Mouse (Mus musculus) cerebellum, adult 8-10 months (tissue): ENCODE measurements at regions not wholly inside any gene's neighbourhood (a gene's known extent, or its start where the extent isn't known, plus 50 kb on each side); places are given as distances from the start of the nearest gene placed in this dataset.

Source experiments
- DNase-seq: peaks from one replicate; pipeline ENCODE4 v3.0.0; 2022

DNA sequence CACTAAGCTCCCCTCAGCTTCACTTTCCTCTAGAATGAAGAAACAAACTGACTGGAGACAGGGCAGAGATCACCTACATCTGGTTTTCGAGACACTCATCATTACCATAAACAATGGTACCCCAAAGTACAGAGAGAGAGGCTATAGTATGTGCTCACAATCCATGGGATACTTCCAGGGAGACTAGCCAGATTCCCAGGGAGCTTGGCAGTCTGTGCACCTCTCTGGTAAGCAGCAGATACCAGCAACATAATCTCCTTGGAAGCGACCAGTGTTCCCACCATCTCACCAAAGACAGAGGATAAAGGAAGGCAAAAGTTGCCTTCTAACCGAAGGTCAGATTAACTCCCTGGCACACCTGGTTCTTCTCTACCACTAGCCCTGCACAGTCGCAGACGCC, 256.4 kb downstream of the Prdm2 start:
- DNase-seq: no peak

DNA sequence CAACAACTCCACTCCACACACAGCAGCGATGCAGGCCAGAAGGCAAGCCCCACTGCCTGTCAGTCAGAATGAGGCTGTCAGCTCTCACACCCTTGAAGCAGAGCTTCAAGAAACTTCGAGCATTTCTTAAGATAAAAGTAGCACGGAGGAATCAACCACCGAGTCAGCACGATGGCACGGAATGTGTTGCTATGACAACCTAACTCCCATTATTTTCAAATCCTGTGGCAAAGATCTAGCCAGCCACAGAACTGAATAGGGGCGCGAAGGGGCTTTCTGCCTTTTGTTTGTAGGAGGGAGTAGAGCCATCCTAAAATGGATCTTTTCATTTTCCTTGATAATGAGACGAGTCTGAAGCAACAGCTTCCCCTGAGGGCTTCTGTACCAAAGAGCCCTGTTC, 259.1 kb downstream of the Prdm2 start:
- no peak for DNase-seq

- DNase-seq: no peak
Measured at GRCm38 (mm10) chr4:142952879-142953278, 259.9 kb downstream of the Prdm2 start.

GRCm38 (mm10) chr4:142947673-142948072, 265.1 kb downstream of the Prdm2 start:
- DNase-seq: no peak

DNA sequence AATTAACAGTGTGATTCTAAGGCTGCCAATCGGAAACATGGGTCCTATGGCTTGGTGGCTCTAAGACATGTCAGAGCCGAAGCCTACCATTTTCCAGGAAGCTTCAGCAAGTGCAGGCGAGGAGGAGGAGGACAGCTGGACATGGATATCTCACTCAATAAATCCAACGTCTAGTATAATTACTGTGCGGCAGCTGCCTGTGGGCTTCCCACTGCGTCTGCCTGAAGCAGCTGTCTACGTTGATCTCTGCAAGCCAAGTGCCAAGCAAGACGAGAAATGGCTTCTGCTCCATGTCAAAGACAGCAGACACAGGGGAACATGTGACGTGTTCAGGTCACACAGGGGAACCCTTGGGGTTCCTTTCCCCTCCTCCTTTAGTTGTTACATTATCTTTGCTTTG, 279.2 kb downstream of the Prdm2 start:
- no peak for DNase-seq

DNA sequence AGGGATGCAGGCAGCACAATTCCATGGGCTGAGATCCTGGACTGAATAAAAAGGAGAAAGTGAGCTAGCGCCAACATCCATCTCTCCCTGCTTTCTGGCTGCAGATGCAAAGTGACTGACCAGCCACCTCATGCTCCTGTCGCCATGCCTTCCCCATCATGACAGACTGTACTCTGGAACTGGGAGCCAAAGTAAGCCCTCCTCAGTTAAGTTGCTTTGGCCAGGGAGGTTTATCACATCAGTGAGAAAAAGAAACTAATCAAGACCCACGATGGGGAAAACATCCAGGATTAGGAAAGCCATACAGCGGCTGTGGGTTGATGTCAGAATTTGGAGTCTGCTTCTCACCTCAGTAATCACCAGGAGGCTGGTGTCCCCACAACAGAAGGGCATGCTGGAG, 283.6 kb downstream of the Prdm2 start:
- no peak for DNase-seq

GRCm38 (mm10) chr4:142927328-142928108, 285.3 kb downstream of the Prdm2 start:
- DNase-seq: peak; percentile 14

DNA sequence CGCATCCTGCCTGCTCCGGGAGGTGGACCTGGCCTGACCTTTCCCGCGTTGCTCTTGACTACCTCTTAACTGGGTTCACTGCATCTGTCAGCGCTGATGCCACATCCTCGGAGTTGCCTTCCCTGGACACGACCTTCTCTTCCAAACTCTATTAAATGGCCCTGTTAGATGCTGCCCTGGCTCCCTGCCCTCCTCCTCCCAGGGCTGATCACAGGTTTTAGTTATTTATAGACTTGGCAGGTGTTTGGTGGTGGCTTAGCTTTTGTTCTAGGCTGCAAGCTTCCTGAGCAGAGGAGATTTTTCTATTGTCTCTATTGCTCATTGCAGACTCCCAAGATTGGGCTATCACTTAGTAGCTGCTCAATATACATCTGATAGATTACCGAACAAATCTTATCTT, 287.7 kb downstream of the Prdm2 start:
- DNase-seq: peak; percentile 69

- no peak for DNase-seq
Measured at GRCm38 (mm10) chr4:142909355-142909947, 303.3 kb downstream of the Prdm2 start.

GRCm38 (mm10) chr4:142908782-142909181, 304.0 kb downstream of the Prdm2 start:
- DNase-seq: no peak

DNA sequence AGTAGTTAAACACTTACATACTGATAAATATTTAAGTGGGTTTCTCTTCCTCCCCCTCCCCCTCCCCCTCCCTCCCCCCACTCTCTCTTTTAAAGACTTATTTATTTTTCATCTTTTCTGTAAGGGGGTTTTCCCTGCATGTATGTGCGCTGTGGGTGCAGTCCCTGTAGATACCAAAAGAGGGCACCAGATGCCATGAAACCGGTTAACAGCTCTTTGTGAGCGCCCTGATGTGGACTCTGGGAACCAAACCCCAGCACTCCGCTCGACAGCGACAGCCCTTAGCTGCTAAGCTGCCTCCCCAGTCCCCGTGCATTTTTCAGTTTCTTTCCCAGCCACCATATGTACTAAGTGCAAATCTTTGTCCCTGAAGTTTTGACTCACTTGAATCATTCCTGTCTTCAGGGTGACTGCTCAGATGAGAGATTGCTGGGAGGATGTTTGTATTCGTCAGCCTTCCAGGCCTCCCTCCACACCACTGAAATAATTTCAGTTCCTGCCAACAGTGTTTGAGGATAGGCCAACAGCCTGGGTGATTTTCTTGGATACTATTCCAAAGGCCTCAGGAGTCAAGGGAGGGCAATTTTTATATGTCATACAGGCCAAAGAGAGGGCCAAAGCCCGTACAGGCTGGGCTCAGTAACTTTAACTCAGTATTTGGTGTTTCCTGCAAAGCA, 309.3 kb downstream of the Prdm2 start:
- no peak for DNase-seq

GRCm38 (mm10) chr4:142900792-142901191, 312.0 kb downstream of the Prdm2 start:
- DNase-seq: no peak

DNA sequence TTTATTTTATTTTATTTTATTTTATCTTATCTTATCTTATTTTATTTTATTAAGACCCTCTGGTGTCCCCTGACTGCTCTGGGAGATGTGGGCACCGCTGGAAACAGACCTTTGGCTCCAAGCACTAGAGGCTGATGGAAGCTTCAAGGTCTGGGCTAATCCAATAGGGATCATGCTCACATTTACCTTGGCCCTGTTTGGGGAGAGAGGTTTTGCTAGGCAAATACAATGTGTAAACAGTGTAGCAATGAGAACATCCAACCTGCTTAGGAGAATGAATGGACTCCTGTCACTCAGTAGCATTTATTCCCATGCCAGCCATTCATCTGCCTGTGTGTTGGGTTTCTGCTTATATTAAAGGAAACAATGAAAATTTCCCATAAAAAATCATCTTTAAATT, 313.8 kb downstream of the Prdm2 start:
- DNase-seq: no peak

DNA sequence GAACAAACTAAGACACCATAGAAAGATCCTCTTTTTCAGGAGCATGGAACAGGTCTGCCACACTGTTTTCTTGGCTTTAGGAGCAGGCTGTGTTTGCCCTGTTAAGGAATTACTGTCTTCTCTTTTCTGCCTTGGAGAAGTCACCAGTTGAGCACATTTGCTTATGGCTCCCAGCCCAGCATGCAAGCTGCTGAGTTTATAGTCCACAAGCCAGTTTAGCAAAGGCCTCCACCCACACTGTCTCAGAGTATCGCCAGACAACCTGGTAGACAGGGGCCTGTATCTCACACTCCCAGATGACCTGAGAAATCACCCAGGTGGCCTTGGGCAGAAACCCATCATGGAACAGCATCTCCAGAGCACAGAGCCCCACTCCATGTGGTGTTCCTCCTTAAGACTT, 322.1 kb downstream of the Prdm2 start:
- no peak for DNase-seq

DNA sequence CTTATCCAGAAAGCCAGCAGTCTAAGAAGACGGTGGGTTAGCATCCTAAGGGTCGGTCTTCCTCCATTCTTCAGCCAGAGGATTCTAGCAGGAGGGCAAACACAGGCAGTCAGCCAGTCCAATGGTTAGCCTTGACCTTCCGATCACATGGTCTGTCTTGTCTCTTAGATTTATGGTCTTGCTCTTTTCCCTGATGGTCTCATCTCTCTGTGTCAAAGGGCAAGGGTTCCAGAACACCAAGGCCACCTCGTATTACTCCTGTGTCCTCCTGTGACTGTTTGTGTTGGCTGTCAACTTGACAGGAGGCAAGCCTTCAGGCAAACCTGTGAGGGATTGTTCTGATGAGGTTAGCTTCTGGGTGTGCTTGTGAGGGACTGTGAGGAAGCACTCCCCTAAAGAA, 323.9 kb downstream of the Prdm2 start:
- DNase-seq: no peak

- DNase-seq: no peak
Measured at GRCm38 (mm10) chr4:142887876-142888275, 324.9 kb downstream of the Prdm2 start.

GRCm38 (mm10) chr4:142880323-142880759, 332.5 kb downstream of the Prdm2 start:
- DNase-seq: peak; percentile 85

- DNase-seq: peak; percentile 78
Measured at GRCm38 (mm10) chr4:142876151-142876550, 336.6 kb downstream of the Prdm2 start.

- DNase-seq: no peak
Measured at GRCm38 (mm10) chr4:142875105-142875504, 337.7 kb downstream of the Prdm2 start.

DNA sequence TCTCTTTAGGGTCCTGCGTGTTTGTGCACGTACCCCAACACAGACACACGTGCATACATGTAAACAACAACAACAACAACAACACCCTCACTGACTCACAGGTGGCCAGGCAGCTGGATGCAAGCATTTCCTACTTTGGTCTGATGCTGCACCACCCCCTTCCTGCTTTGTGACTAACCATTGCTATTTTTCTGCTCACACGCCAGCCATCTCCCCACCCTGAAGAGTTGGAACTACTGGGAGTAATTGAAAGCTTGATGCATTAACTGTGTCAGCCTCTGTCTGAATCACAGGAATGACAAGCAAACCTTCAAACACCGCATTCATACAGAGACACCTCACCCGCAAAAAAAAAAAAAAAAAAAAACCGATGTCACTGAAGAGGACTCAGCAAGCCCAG, 346.5 kb downstream of the Prdm2 start:
- DNase-seq: no peak

GRCm38 (mm10) chr4:142865593-142865992, 347.2 kb downstream of the Prdm2 start:
- DNase-seq: no peak

DNA sequence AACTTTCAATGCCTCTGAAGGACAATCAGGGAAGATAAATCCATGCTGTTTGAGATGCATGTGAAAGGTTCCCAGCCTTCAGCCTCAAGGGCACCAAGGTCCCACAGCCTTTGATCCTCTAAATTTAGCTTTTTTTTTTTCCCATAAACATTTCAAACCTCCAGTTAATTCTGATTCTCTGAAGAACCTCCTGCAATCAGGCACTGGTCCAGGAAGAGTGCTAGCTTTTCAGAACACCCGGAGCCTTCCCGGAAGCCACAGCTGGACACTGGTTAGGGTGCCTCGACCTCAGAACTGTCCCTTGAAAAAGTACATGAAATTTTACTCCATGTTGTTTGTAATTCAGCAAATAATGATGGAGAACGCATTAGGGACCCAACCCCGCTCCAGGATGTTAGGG, 348.9 kb downstream of the Prdm2 start:
- DNase-seq: no peak

- DNase-seq: no peak
Measured at GRCm38 (mm10) chr4:142860441-142860840, 352.4 kb downstream of the Prdm2 start.

DNA sequence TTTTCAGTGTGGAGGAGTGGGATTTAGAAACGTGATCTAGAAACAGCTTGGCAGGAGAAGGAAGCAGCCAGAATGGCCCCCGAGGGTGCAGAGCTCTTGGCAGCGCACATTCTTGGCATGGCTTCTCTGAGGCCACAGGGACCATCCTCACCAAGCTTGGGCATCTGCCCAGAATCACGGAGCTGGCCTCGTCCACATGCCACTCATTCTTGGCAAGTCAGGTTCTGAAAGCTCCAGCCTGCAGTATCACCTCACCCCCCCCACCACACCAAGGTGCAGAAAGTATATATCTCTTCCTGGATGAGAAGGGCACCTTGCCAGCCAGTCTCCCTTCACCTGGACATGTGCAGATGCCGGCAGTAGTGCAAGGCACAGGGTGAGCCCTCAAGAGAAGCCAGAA, 356.2 kb downstream of the Prdm2 start:
- peak; percentile 90 for DNase-seq
